Mouse (Mus musculus) ovary, postnatal 36 days (tissue): ENCODE measurements at regions not wholly inside any gene's neighbourhood (a gene's known extent, or its start where the extent isn't known, plus 50 kb on each side); places are given as distances from the start of the nearest gene placed in this dataset.
A peak's percentile ranks its signal among the peaks of the same experiment; 100 is the strongest.
"Not testable (repeated sequence)": the region's sequence is repeated elsewhere in the genome, so short reads cannot be mapped to it uniquely, and the experiment has no call there.

Source experiments
- DNase-seq: peaks from one replicate; pipeline ENCODE4 v3.0.0; 2022; ENCODE audit warnings: low spot score, mixed read lengths

DNA sequence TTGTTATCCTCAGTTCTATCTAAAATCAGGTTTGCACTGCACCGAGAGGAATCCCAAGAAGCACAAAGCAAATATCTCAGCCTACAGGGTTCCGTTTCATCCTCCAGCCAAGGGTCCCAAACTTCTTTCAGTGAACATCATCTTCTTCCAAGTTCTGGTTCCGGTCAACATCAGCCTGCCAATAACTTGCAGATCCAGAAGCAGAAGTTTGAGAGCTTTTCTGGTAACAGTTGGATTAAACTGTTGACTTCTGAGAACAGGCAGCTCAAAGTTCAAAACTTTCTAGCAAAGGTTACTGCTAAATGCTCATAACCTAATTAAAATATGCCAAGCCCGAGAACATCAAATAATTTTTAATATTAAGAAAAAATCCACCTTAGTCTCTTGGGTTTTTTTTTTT lies 237.0 kb upstream of the Gm37988 start:
- DNase-seq: no peak

DNA sequence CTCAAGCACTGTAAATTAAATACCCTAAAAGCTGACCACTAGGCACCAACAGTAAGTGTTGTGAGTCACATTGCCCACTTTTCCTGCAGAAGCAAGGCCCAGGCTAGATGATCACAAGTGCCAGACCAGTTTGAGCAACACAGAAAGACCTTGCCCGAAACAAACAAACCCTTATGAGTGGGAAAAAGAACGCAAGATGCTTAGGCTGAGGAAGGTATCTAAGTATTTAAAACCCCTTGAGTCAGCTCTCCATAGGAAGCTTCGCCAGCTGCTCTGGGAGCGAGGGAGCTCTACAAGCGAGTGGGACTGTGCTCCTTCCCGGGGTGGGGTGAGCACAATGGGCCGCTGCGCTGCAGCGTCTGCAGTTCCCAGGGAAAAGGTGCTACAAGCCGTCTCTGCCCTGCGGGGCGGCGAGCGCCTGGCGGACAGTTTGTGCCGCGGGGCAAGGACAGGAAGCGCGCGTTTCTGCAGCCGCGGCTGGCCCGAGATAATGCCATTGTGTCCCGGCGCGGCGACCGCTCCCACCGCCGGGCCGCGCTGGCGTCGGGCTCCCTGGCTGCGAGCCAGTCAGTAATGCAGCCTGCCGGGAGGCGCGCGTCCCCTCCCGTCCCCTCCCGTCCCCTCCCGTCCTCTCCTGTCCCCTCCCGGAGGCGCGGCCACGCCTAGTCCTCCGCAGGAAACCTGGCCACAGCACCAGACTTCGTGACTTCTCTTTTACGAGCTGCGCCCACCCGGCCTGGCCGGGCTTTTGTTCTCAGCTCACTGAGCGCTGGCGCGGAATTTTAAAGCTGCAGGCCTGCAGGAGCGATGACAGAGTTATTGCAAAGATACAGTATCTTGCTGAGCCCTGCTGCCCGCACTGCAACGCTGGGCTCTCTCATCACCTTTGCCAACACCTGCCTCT lies 236.1 kb upstream of the Gm37988 start:
- peak; percentile 70 for DNase-seq

DNA sequence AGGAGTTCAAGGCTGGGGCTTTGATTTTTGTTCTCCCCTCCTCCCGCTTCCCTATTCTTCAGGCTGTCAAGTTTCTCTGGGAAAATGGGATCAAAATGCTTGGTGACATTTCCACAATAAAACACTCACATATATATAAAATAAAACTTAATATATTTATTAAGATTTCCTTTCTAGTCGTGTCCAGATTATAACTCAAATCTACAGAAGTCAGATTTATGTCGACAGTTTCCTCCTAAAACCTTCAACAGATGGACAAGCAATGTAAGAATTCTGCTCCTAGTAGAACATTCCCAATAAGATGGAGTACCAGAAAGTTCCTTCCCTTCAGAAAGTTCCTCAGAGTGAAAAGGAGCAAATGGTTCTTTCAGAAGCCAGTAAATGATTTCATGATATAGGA lies 235.4 kb upstream of the Gm37988 start:
- no peak for DNase-seq

DNA sequence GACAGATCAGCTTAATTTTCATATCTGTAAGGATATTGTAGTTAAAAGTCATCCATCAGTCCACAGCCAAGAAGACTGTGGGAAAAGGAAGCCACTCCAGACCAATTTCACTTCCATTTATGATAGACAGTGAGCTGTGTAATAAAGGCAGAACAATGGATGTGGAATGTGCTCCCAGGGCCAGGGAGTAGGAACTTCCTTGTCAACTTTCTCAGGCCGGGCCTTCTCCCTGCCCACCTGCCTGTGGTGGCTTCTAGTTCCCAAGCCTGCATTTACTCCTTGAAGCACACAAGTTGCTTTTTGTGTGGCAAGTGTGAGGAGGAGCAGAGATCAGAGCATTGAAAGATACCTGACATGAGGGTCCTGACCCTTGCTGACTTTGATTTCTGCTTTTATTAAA lies 233.6 kb upstream of the Gm37988 start:
- DNase-seq: no peak

DNA sequence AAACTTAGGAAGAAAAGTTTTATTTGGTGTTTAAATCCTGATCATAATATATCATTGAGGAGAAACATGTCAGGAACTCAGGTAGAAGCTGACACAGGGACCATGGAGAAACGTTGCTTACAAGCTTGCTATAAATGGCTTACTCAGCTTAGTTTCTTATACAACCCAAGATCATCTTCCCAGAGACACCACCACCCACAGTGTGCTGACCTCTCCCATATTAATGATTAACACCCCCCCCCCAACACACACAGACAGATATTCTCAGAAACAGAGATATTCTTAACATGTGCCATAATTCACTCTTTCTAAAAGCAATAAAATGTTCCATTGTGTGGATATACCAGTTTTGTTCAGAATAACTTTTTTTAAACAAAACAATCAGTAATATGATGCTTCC lies 230.7 kb upstream of the Gm37988 start:
- no peak for DNase-seq

DNA sequence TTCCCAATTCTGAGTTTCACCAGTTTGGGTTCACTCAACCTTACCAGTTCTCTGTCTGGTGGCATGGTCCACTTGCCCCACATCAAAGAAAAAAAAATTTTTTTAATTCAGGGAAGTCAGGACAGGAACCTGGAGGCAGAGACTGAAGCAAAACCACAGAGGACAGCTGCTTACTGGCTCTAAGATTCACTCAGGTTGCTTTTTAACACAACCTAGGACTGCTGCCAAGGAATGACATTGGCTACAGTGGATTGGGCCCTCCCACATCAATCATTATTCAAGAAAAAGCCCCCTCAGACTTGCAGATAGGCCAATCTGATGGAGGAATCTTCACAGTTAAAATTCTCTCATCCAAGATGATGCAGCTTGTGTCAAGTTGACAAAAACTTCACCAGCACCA lies 225.2 kb upstream of the Gm37988 start:
- DNase-seq: no peak

DNA sequence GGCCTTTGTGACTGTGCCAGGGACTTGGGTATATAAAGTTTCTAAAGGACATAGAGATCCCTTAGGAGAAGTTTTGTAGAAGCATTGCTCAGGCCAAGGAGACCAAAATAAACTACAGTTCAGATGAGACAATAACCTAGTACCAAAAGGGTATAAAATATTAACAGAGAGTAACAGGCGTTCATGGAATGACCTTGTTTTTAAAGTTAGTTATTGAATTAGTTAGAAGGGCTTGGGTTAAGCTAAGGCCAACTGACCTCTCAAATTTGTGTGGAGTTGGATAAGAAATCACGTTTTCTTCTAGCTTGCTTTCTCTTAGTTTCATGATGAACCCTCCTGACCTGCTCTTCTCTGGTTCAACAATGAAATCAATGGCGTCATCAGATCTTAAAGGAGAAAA lies 209.8 kb upstream of the Gm37988 start:
- DNase-seq: no peak

DNA sequence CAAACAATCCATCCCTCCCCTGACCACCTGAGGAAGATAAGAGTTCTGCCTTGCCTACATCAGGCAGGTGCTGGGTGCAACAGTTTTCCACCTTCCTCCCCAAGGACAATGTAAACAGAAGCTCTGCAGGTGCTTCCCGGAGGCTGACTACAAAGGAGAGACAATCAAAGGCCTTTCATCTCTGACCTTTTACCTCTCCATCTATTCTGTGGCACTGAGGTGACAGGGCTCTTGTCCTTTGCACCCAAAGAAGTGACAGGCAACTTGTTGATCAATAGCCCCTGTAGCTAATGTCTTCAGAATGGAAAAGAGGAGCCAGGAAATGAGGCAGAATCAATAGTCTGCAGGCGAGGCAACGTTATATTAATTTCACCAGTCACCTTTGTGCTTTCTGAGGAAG lies 209.3 kb upstream of the Gm37988 start:
- DNase-seq: no peak

DNA sequence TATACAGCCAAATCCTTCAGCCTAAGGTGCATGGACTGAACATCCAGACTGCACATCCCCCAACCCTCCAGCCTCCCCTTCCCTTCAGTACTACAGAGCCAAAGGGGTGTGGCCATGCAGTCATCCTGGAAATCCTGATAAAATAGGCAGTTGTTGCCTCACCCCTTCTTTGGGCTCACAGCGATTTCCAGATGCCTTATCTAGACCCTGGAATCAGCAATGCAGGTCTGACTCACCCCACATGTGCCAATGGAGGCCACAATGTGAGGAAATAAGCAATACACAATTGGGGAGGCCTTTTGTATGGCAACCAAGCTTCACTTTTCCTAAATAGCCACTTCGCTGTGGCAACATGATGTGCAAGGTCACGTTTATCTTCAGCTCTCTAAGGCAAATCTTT lies 205.3 kb upstream of the Gm37988 start:
- DNase-seq: no peak

DNA sequence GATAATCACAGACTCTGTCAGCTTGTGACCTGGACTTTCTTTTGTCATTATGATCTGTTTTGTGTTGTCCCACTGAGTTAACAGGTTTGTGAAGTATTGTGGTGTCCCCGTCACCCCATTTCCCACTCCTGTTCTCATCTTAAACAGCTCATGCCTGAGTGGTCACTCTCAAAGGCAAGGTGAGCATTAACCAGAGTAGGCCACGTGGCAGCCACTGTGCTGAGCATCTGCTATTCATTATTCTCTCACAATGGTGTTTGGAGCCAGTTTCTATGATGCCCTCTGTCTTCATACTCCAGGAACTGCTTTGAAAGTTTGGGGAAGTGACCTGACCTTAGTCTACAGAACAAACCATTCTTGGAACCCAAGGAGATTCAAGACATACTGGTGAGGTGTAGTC lies 198.9 kb upstream of the Gm37988 start:
- no peak for DNase-seq

DNA sequence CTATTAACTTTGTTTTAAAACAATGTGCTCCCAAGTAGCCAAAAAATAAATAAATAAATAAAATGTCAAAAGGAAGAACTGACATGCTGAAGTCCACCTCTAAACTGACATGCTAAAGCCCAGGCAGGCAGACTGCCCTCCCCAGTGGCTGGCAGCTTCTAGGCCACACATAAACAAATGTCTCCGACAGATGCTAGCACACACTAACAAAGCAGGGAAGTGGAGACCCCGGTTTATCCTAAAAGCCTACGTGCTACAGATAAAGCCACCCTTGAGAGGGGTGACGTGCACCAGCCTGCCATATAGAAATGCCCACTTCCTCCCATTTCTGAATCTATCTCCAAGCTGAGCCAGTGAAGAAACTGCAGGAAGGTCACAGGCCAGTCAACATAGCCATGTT lies 194.4 kb upstream of the Gm37988 start:
- no peak for DNase-seq

DNA sequence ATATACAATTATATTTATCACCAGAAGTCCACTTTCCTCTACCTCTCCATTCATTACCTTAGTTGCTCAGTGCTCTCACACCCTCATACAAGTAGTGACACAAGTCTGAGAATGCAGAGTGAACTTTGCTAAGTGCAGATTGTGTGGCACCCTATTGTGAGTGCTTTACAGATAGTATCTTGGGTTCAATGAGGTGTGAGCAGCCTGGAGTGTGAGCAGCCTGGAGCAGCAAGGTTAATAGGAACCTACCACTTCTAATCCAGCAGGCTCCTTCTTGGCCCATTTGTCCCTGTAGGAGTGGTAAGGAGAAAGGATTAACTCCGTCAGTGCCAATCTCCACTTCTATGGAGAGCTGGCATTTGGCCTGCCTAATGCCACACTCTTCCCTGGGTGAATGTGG lies 192.4 kb upstream of the Gm37988 start:
- no peak for DNase-seq

DNA sequence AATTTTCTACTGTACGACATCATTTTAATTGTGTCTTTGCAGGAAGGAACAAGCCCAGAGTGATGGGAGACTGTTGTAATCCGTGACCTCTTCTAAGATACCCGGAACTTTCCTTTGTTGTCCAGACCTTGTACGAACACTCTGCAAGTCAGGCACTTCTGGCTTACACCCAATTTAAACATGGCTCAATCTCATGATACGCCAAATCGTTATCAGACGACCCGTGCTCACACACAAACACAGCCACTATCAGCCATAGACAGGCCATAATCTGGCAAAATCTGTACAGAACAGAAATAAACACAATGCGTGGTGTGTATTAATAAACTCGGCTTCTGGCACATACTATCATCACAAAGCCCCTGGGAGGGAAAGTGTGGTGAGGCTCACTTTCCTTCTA lies 190.2 kb upstream of the Gm37988 start:
- no peak for DNase-seq

DNA sequence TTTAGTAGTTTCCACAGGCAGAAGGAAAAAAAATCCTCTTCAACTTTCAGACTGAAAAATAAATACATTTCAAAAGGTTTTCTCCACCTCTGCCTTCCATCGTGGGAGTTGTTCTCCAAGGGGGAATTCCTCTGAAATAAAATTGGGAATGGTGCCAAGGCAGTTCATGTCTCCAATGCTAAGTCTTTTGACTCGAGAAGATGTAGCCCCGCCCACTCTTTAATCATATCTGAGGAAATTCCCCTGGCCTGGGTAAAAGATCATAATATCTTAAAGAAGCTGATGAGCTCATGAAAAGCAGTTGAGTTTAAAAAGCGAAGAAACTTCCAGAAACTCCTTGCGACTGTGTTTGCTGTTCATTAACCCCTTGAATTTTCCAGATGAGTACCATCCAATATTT lies 185.3 kb upstream of the Gm37988 start:
- no peak for DNase-seq

DNA sequence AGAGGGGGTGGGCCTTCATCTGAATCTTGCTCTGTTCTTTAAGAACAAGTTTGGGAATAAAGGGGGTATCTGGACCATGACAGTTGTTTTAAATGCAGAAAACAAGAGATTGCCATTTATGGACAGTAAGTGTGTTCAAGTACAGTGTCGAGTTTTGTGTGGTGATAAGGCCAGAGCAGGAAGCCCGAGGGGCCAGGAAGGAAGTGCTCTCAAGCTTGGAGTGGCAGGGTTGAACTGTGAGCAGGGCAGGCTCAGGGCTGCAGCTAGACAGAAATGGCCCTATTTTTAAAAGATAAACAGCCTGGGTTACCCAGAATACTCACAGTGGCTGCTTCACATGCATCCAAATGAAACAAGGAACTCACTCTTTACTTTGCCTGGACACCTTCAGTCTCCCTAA lies 184.4 kb upstream of the Gm37988 start:
- no peak for DNase-seq

DNA sequence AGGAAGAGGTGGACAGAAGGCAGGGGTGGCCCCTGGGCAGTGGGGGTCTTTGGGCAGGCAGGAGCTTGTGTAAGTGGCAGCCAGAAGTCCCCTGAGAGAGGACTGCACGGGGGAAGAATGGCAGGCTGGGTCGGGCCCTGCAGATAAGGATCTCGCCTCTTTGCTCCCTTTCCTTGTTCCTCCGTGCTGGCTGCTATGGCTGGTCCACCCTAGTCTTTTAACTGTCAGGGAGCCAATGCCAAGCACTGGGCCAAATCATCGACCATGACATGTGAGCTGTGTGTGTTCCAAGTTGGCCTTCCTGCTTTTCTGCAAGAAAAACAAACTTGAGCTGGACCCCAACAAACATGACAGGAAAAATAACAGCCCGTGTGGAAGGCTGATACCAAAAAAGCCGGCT lies 153.8 kb upstream of the Gm37988 start:
- peak; percentile 37 for DNase-seq

DNA sequence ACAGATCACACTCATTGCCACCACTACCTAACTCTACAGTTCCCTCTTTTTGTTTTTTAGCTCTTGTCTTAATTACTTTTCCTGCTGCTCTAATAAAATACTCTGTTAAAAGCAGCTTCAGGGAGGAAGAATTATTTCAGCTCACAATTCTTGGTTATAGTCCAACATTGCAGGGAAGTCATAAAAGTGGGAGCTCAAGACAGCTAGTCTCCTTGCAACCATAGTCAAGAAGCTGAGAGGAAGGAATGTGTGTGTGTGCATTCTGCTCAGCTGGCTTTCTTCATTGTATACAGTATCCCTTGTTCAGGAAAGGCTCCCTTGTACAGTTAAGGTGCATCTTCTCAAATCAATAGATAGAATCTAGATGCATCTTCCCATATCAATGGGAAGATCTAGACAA lies 152.4 kb upstream of the Gm37988 start:
- DNase-seq: no peak

DNA sequence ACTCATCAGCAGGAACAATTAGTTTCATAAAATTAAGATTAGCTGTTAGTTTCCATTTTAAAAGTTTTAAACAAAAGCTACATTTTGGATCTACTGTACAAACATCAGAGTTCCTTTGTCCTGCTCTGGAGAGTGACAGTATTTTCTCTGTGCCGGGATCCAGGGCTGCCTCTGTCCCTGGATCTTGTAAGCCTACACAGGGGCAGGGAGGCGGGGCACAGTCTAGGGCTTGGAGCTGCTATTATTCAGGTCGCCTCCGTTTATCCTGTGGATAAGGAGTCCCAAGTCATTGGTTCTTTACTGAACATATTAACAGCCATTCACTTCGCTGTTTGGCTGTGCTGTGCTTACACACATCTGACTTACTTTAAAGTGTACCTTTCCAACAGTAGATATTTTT lies 150.8 kb upstream of the Gm37988 start:
- no peak for DNase-seq

DNA sequence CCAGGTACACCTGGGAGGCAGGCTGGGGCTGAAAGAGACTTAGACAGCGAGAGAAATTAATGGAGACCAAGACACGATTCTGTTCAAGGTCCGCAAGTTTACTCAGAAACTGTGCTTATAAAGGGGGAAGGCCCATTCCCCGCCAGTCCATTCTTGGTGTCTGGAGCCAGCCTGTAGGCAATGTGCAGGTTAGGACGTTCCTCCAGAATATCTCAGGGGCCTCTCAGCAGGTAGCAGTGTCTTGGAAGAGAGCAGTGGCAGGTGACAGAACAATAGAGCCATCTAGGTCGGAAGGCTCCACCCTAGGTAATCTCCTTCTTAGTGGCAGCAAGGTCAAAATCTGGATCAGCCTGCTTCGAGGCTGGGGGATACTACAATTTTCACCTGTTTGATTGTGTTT lies 147.6 kb upstream of the Gm37988 start:
- DNase-seq: not testable (repeated sequence)

DNA sequence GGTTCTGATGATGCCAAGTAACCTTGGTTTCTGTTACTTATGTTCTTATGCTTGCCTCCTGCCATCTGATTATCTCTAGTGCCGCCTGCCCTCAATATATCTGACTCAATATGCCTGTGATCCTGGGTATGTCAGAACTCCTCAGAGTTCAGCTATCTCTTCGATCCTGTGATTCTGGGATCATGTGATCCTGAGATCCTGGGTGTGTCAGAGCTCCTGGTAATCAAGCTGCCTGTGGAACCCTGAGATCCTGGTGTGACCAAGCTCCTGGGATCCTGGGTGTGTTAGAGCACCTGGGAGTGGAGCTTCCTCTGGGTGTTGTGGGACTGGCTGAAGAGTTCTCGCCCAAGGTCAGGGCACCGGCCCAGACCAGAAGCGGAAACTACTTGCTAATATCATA lies 147.1 kb upstream of the Gm37988 start:
- not testable (repeated sequence) for DNase-seq

DNA sequence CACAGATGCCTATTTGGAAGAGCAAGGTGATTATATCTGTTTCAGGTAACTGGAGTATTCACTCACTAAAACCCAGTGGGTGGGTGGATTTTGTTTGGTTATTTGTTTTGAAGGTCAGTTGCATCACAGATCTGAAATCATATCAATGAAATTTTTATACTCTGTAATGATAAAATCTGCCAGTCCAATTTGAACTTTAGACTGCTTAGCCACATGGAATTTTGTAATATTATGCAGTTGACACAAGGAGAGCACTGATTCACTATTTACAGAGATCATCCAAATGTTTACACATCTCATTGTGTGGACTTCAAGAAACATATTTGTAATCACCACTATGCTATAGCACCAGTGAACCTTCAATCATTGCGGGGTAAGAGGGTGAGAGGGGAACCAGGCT lies 145.9 kb upstream of the Gm37988 start:
- DNase-seq: no peak

DNA sequence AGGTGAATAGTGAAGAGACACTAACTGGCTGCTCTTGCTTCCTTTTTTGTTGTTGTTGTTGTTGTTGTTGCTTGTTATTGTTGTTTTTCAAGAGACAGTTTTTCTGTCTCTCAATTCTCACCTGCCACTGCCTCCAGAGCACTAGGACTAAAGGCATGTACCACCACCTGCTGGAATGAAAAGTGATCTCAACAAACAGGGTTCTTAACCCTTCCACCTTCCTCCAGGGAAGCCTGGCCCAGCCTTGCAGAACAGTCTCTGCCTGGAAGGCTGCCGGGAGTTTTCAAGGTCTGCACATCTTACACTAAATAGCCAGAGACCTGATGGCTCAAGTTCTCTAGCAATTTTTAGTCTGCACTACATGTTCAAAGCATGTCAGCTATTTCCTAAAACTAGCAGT lies 138.0 kb upstream of the Gm37988 start:
- DNase-seq: no peak

DNA sequence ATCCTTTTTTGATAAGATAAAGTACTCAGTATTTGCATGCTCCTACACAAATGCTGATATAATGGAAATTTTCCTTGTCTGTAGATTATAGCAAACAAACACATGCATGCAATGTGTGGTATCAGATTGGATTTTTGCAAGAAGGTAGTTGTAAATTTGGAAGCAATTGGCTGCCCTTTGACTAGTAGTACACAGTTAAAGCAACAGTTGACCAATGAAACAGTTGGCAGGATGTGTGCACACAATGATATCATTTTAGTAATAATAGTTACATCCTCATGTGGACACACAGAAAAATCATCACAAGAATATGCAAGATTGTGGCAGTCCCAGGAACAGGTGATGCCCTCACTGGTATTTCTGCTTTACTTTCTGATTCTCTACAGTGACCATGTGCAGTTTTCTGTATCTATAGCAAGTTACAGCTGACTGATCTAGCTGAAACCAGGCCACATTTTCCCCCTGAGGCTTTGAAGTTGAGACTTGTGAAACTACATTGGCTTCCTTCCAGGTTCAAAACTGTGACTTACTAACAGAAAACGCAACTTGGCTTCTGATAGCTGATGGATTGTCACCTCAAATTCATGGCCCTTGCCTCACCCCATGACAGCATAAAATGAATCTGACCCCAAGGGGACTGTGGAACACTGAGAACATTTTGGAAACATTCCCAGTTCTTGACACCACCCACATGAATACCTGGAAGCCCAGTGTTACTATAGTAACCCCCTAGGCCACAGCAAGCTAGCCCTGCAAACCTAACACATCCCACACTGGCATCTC lies 136.3 kb upstream of the Gm37988 start:
- no peak for DNase-seq

DNA sequence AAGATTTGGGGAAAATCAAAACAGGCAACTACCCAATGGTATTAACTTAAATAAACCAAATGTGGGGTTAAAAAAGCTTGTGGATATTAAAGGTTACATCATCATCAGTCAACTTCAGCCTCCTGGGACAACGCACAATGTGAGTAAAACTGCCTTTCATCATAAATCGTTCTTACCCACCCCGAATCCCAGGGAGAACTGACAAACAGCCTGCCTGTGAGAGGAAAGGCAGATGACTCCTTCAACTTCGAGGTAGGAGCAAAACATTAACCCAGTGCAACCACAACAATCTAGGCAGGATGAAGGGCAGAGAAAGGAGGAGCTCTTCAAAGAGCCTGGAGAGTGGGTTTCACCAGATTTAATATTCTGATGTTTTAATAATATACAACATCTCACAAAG lies 135.3 kb upstream of the Gm37988 start:
- no peak for DNase-seq
